Mouse (Mus musculus): ENCODE measurements around the gene Crisp1. TPM values are rescaled to one million over a fixed set of nuclear protein-coding genes. Genes with fewer than 3 reads are reported as not detected.

Crisp1 gene
- not detected in 2 replicates for polyA plus RNA-seq (2012; rRNA removed)

GRCm38 (mm10) chr17:40319062-40319461 is at the start of gene Crisp1:
Crisp1 (minus strand) TSS chr17:40319207.
- no peak for DNase-seq (ENCODE audit: extremely low spot score in 1 of 2, low spot score in 1 of 2)

GRCm38 (mm10) chr17:40342497-40343009 is 23.5 kb upstream of the Crisp1 start:
- no peak for DNase-seq (ENCODE audit: extremely low spot score in 1 of 2, low spot score in 1 of 2)

- DNase-seq (ENCODE audit: extremely low spot score in 1 of 2, low spot score in 1 of 2), result peak in 1 of 2 experiments; percentile 5
Observed at GRCm38 (mm10) chr17:40285435-40285834, 33.6 kb downstream of the Crisp1 start.

GRCm38 (mm10) chr17:40275519-40275918 is 43.5 kb downstream of the Crisp1 start:
- DNase-seq (ENCODE audit: extremely low spot score in 1 of 2, low spot score in 1 of 2), result no peak

- peak in 1 of 2 experiments; percentile 11 for DNase-seq (ENCODE audit: extremely low spot score in 1 of 2, low spot score in 1 of 2)
Observed at GRCm38 (mm10) chr17:40274906-40275470, 44.0 kb downstream of the Crisp1 start.

- no peak for DNase-seq (ENCODE audit: extremely low spot score in 1 of 2, low spot score in 1 of 2)
Observed at GRCm38 (mm10) chr17:40252487-40252886, 66.5 kb downstream of the Crisp1 start.

Other genes with a start within 250 kb of the Crisp1 start
- gene AC192777.2, start 223.8 kb downstream of the Crisp1 start, polyA plus RNA-seq (2012; rRNA removed), result not detected in 2 replicates
- gene Pgk2, start 110.6 kb downstream of the Crisp1 start, polyA plus RNA-seq (2012; rRNA removed), result not detected in 2 replicates
- gene Crisp3, start 76.9 kb downstream of the Crisp1 start, polyA plus RNA-seq (2012; rRNA removed), result not detected in 2 replicates
- gene Esp8, start 200.8 kb upstream of the Crisp1 start, polyA plus RNA-seq (2012; rRNA removed), result not detected in 2 replicates
- gene Esp6, start 242.3 kb upstream of the Crisp1 start, polyA plus RNA-seq (2012; rRNA removed), result not detected in 2 replicates

Data from frontal cortex, adult 2 months (tissue).